9 mouse cellular contexts compared by ENCODE assay signal in the genomic region with DNA sequence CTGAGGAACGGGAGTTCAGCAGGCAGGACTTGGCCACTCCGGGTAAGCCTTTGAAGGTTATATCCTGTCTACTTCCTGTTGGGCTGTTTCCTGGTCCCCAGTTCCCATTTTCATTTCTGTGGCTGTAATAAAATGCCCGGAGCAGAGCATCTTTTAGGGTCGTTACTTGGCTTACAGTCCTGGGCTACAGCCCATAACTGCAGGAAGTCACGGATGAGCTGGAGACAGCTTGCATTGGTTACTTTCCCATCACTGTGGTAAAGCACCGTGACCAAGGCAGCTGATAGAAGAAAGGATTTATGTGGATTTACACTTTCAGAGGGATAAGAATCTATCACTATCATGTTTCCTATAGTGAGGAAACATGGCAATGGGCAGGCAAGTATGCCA. TPM values are rescaled to one million over a fixed set of nuclear protein-coding genes. Genes with fewer than 3 reads are reported as not detected.
DNase-seq lines count a peak whose midpoint lies in the region; ATAC-seq and TF ChIP-seq lines count a peak whose summit lies in the region.
"Had no signal": no experiment of that assay in that cellular context is flagged by ENCODE, and none has a peak within 500 bp of the region (broad histone marks: within the 10 kb centered on the region; RNA-seq: fewer than 3 reads in every experiment).

No protein-coding gene starts in this region.

- no peaks in the 10 kb centered on the region for H3K27me3 ChIP-seq in heart, postnatal 0 days (ENCODE audit: control insufficient read depth, insufficient read depth, low read length)
- no peaks in the 10 kb centered on the region for H3K27me3 ChIP-seq in heart, embryonic 11.5 days (ENCODE audit: control insufficient read depth, insufficient read depth, low read length)
- H3K27me3 ChIP-seq in hindbrain, embryonic 10.5 days (ENCODE audit: insufficient read depth, poor library complexity, severe bottlenecking), result no peaks in the 10 kb centered on the region
- H3K27me3 ChIP-seq in limb, embryonic 15.5 days, result no peaks in the 10 kb centered on the region
- H3K27me3 ChIP-seq in neural tube, embryonic 13.5 days, result no peaks in the 10 kb centered on the region
- H3K27me3 ChIP-seq: liver, embryonic 15.5 days had no signal

- H3K27ac ChIP-seq in heart, postnatal 0 days (ENCODE audit: low read depth), result no peak overlapping the region
- H3K27ac ChIP-seq in heart, embryonic 11.5 days (ENCODE audit: low read depth, low read length), result no peak overlapping the region
- H3K27ac ChIP-seq in hindbrain, embryonic 10.5 days, result peak overlapping the region; percentile 76
- H3K27ac ChIP-seq in limb, embryonic 15.5 days, result peak overlapping the region; percentile 38; the same call in 1 of the 2 replicates
- H3K27ac ChIP-seq in neural tube, embryonic 13.5 days (replicated peaks), result peak overlapping the region; percentile 73
- H3K27ac ChIP-seq: liver, embryonic 15.5 days had no signal

- no peak for DNase-seq in heart, postnatal 0 days (ENCODE audit: low spot score)
- no peak for DNase-seq in hindbrain, embryonic 10.5 days (ENCODE audit: low spot score)
- no peak for DNase-seq in left cerebral cortex, adult 9 months (ENCODE audit: low spot score in 2 of 2)
- DNase-seq in layer of hippocampus, adult 8-10 months (ENCODE audit: low spot score in 2 of 2), result no peak
- DNase-seq in Muller cell, postnatal 12 days (ENCODE audit: inconsistent ontology term), result no peak

- H3K4me1 ChIP-seq in heart, postnatal 0 days (ENCODE audit: control insufficient read depth, insufficient read depth), result no peaks in the 10 kb centered on the region
- 0 out of 2 replicates have a peak, but pooled peaks cover 5% of the 10 kb centered on the region for H3K4me1 ChIP-seq in heart, embryonic 11.5 days (ENCODE audit: control insufficient read depth, insufficient read depth, low read length)
- H3K4me1 ChIP-seq in hindbrain, embryonic 10.5 days (replicated peaks), result peaks cover 42% of the 10 kb centered on the region
- H3K4me1 ChIP-seq in limb, embryonic 15.5 days, result peaks cover 23% of the 10 kb centered on the region
- peaks cover 37% of the 10 kb centered on the region for H3K4me1 ChIP-seq in neural tube, embryonic 13.5 days (replicated peaks)

- H3K9ac ChIP-seq in heart, postnatal 0 days (replicated peaks; ENCODE audit: low read depth, low read length), result no peak overlapping the region
- no peak overlapping the region for H3K9ac ChIP-seq in heart, embryonic 11.5 days (ENCODE audit: low read depth, low read length)
- H3K9ac ChIP-seq in limb, embryonic 15.5 days, result no peak overlapping the region
- no peak overlapping the region for H3K9ac ChIP-seq in neural tube, embryonic 13.5 days
- H3K9ac ChIP-seq: liver, embryonic 15.5 days had no signal

- H3K9me3 ChIP-seq in heart, postnatal 0 days (replicated peaks; ENCODE audit: control insufficient read depth, low read length), result no peaks in the 10 kb centered on the region
- H3K9me3 ChIP-seq in heart, embryonic 11.5 days (replicated peaks; ENCODE audit: control insufficient read depth, low read length), result no peaks in the 10 kb centered on the region
- no peaks in the 10 kb centered on the region for H3K9me3 ChIP-seq in hindbrain, embryonic 10.5 days
- H3K9me3 ChIP-seq in limb, embryonic 15.5 days, result no peaks in the 10 kb centered on the region
- no peaks in the 10 kb centered on the region for H3K9me3 ChIP-seq in neural tube, embryonic 13.5 days
- H3K9me3 ChIP-seq: liver, embryonic 15.5 days had no signal

- no peak for TF ChIP-seq CTCF in heart, postnatal 0 days (IDR thresholded peaks at IDR 0.05; ENCODE audit: low read depth)

- 53% methylated on average over 6 of the region's 6 CpGs for WGBS in heart, postnatal 0 days
- 66% methylated on average over 6 of the region's 6 CpGs for whole genome bisulfite sequencing in heart, embryonic 11.5 days (ENCODE audit: insufficient replicate concordance)
- WGBS in hindbrain, embryonic 10.5 days, result 65% methylated on average over 6 of the region's 6 CpGs
- 12% methylated on average over 6 of the region's 6 CpGs for WGBS in limb, embryonic 15.5 days
- WGBS in neural tube, embryonic 13.5 days, result 35% methylated on average over 6 of the region's 6 CpGs

- H3K36me3 ChIP-seq in heart, postnatal 0 days (replicated peaks; ENCODE audit: control insufficient read depth, insufficient read depth, low read length), result no peaks in the 10 kb centered on the region
- no peaks in the 10 kb centered on the region for H3K36me3 ChIP-seq in heart, embryonic 11.5 days (ENCODE audit: control insufficient read depth, insufficient read depth, low read length)
- H3K36me3 ChIP-seq in hindbrain, embryonic 10.5 days, result no peaks in the 10 kb centered on the region
- H3K36me3 ChIP-seq in limb, embryonic 15.5 days, result no peaks in the 10 kb centered on the region
- 0 out of 2 replicates have a peak, but pooled peaks cover under 1% of the 10 kb centered on the region for H3K36me3 ChIP-seq in neural tube, embryonic 13.5 days
- H3K36me3 ChIP-seq: liver, embryonic 15.5 days had no signal

- TF ChIP-seq EP300 in heart, postnatal 0 days (IDR thresholded peaks at IDR 0.05; ENCODE audit: low read depth), result no peak

- no peak overlapping the region for H3K4me3 ChIP-seq in heart, postnatal 0 days (ENCODE audit: low read depth, low read length)
- no peak overlapping the region for H3K4me3 ChIP-seq in heart, embryonic 11.5 days (ENCODE audit: low read depth, low read length)
- H3K4me3 ChIP-seq in hindbrain, embryonic 10.5 days, result no peak overlapping the region
- no peak overlapping the region for H3K4me3 ChIP-seq in limb, embryonic 15.5 days
- no peak overlapping the region for H3K4me3 ChIP-seq in neural tube, embryonic 13.5 days
- H3K4me3 ChIP-seq: liver, embryonic 15.5 days had no signal

- ATAC-seq in heart, postnatal 0 days (ENCODE audit: insufficient read depth, low read depth), result 0 out of 2 replicates have a peak, but pooled peaks have one; percentile 3
- ATAC-seq in heart, embryonic 11.5 days (replicated peaks; ENCODE audit: insufficient number of reproducible peaks, low FRiP score, low TSS enrichment), result no peak
- ATAC-seq in limb, embryonic 15.5 days (ENCODE audit: insufficient number of reproducible peaks, low FRiP score, low TSS enrichment, low read depth), result no peak
- no peak for ATAC-seq in neural tube, embryonic 13.5 days (ENCODE audit: low read depth)

- no peak overlapping the region for H3K4me2 ChIP-seq in heart, postnatal 0 days (ENCODE audit: low read depth, low read length)
- no peak overlapping the region for H3K4me2 ChIP-seq in heart, embryonic 11.5 days
- H3K4me2 ChIP-seq in limb, embryonic 15.5 days, result no peak overlapping the region
- no peak overlapping the region for H3K4me2 ChIP-seq in neural tube, embryonic 13.5 days
- H3K4me2 ChIP-seq: liver, embryonic 15.5 days had no signal

RNA-seq across cellular contexts. Expression of gene Tmem177, which starts 9.8 kb away (rescaled TPM):
- total RNA-seq in heart, postnatal 0 days (2014; rRNA removed; ENCODE audit: low replicate concordance), result 9.4 and 11.3 TPM in 2 replicates
- polyA plus RNA-seq in heart, postnatal 0 days (2015; fragmentation: Nextera tagmentation; extraction: Ambion mirVana), result 5.3 and 6.6 TPM in 2 replicates
- 6.3 and 6.4 TPM in 2 replicates for polyA plus RNA-seq in heart, embryonic 11.5 days (2014; fragmentation: Nextera tagmentation; extraction: Ambion mirVana)
- polyA plus RNA-seq in hindbrain, embryonic 10.5 days (2016; fragmentation: Nextera tagmentation; extraction: Ambion mirVana), result 11.9 and 12.8 TPM in 2 replicates
- polyA plus RNA-seq in limb, embryonic 15.5 days (2015; fragmentation: Nextera tagmentation; extraction: Ambion mirVana), result 7.0 and 7.3 TPM in 2 replicates
- 6.9 and 7.2 TPM in 2 replicates for polyA plus RNA-seq in neural tube, embryonic 13.5 days (2015; fragmentation: Nextera tagmentation; extraction: Ambion mirVana)
- total RNA-seq in layer of hippocampus, adult 8-10 months (2022), result 1 to 10 TPM; 6.3 to 8.6 (median 7.5) TPM

Comparison
In these comparisons a context has a peak if more than half of its experiments do, and no peak if none do; other contexts are left out.
1. H3K27ac ChIP-seq: peak in hindbrain, embryonic 10.5 days (single experiment), limb, embryonic 15.5 days (single experiment) and neural tube, embryonic 13.5 days (single experiment); none in heart, postnatal 0 days (single experiment) and heart, embryonic 11.5 days (single experiment).